Mouse (Mus musculus): ENCODE results near the gene Serpinb8. TPM values are rescaled to one million over a fixed set of nuclear protein-coding genes. Genes with fewer than 3 reads are reported as not detected.
A peak's percentile ranks its signal among the peaks of the same experiment; 100 is the strongest.

The Serpinb8 gene
- total and polyA plus RNA-seq, 2 experiments from 2014 or later: 4.6 TPM

DNA sequence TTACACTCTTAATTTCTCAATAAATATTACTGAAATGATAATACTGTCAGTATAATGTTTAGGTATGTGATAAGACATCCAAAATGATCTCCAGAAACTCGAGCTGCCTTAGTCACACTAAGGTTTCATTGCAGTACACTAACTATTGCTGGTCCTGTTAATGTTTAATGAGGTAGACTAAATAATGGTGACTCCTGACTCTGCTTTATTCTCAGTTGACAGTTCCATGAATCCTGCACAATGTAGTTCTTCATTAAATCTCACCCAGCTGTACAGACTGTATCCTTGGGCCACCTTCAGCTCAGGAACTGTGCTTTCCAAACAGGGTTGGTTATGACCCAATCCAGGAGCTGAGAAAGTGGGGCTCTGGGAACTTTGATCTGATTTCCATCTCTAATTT lies 19.1 kb downstream of the Serpinb8 start:
- Histone ChIP-seq H3K4me1 (ENCODE audit: control insufficient read depth, insufficient read depth) (no peaks in the 10 kb centered on the region), H3K27ac (ENCODE audit: low read depth) (no peak overlapping the region), H3K4me3 (ENCODE audit: low read depth, low read length) (no peak overlapping the region), H3K27me3 (ENCODE audit: control insufficient read depth, insufficient read depth, low read length) (no peaks in the 10 kb centered on the region), H3K9me3 (replicated peaks; ENCODE audit: control insufficient read depth, low read length) (no peaks in the 10 kb centered on the region), H3K36me3 (replicated peaks; ENCODE audit: control insufficient read depth, insufficient read depth, low read length) (no peaks in the 10 kb centered on the region), H3K9ac (replicated peaks; ENCODE audit: low read depth, low read length) (no peak overlapping the region), H3K4me2 (ENCODE audit: low read depth, low read length) (no peak overlapping the region)
- 59% methylated on average over 1 of the region's 1 CpGs for WGBS
- ATAC-seq (ENCODE audit: insufficient read depth, low read depth): no peak
- no peak for DNase-seq (ENCODE audit: low spot score)
- TF ChIP-seq CTCF (IDR thresholded peaks at IDR 0.05; ENCODE audit: low read depth) (no peak), EP300 (IDR thresholded peaks at IDR 0.05; ENCODE audit: low read depth) (no peak)

DNA sequence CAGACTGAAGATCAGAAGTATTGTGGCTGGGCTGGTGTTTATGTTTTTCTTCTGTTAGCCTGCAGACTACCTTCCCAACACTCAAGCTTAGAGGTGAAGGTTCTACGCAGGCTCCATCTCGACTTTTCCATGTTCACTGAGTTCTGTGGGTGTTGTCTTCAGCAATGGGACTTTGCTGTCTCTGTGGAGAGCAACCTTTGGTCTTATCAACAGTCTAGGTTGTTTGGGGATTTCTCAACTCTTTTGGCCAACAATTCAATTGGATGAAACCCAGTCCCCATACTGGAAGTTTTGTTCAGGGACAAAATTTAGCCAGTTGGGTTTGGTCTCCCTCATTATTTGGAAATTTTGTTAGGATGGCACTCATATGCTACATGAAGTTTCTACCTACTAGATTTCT lies 24.3 kb downstream of the Serpinb8 start:
- no peak for DNase-seq (ENCODE audit: low spot score)
- 82% methylated on average over 2 of the region's 2 CpGs for WGBS
- no peak overlapping the region for H3K4me3 ChIP-seq (ENCODE audit: low read depth, low read length)
- no peaks in the 10 kb centered on the region for H3K9me3 ChIP-seq (replicated peaks; ENCODE audit: control insufficient read depth, low read length)
- no peak overlapping the region for H3K9ac ChIP-seq (replicated peaks; ENCODE audit: low read depth, low read length)
- TF ChIP-seq CTCF (IDR thresholded peaks at IDR 0.05; ENCODE audit: low read depth): no peak
- no peak for TF ChIP-seq EP300 (IDR thresholded peaks at IDR 0.05; ENCODE audit: low read depth)
- no peak overlapping the region for H3K4me2 ChIP-seq (ENCODE audit: low read depth, low read length)
- no peaks in the 10 kb centered on the region for H3K36me3 ChIP-seq (replicated peaks; ENCODE audit: control insufficient read depth, insufficient read depth, low read length)
- H3K27me3 ChIP-seq (ENCODE audit: control insufficient read depth, insufficient read depth, low read length): no peaks in the 10 kb centered on the region
- no peak for ATAC-seq (ENCODE audit: insufficient read depth, low read depth)
- H3K27ac ChIP-seq (ENCODE audit: low read depth): no peak overlapping the region
- H3K4me1 ChIP-seq (ENCODE audit: control insufficient read depth, insufficient read depth): no peaks in the 10 kb centered on the region

DNA sequence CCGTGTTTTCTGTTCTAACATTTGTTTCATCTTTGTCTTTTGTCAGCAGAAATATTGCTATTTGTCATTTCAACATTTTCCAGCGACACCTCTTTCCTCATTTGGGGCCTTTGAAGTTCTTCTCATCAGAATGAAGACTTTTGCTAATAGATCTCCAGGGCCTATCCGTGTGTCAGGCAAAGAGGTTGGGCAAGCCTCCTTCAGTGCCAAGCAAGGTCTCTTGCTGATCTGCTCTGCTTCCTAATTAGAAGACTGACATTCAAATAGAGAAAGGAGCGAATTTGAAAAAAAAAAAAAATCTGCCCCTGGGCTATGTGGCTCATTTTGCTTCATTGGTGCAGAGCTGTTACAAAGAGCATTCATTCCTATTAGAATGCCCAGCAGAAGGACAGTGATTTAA lies 32.2 kb downstream of the Serpinb8 start:
- ATAC-seq (ENCODE audit: insufficient read depth, low read depth): no peak
- TF ChIP-seq EP300 (IDR thresholded peaks at IDR 0.05; ENCODE audit: low read depth): no peak
- TF ChIP-seq CTCF (IDR thresholded peaks at IDR 0.05; ENCODE audit: low read depth): no peak
- Histone ChIP-seq H3K4me2 (ENCODE audit: low read depth, low read length) (no peak overlapping the region), H3K9ac (replicated peaks; ENCODE audit: low read depth, low read length) (no peak overlapping the region), H3K36me3 (replicated peaks; ENCODE audit: control insufficient read depth, insufficient read depth, low read length) (no peaks in the 10 kb centered on the region), H3K27me3 (ENCODE audit: control insufficient read depth, insufficient read depth, low read length) (no peaks in the 10 kb centered on the region), H3K4me3 (ENCODE audit: low read depth, low read length) (no peak overlapping the region), H3K4me1 (ENCODE audit: control insufficient read depth, insufficient read depth) (no peaks in the 10 kb centered on the region), H3K27ac (ENCODE audit: low read depth) (no peak overlapping the region), H3K9me3 (replicated peaks; ENCODE audit: control insufficient read depth, low read length) (no peaks in the 10 kb centered on the region)
- WGBS: 49% methylated on average over 4 of the region's 4 CpGs
- DNase-seq (ENCODE audit: low spot score): no peak

DNA sequence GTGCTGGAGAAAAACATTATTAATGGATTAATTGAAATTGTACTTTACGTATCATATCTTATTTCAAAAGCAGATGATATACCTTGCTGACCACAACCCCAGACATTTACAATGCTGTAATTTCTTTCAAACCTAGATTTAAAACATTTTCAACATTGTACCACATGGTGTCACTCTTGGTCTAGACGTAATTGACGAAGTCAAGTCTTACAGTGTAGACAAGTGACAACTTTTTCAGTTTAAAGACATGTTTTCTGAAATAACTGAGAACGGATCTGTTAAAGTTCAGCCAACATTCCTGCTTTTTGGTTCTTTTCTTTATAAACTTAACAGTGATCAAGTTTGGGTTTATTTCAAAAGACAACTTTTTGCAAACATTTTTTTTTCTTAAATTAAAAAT lies 46.1 kb downstream of the Serpinb8 start:
- ATAC-seq (ENCODE audit: insufficient read depth, low read depth) (no peak), DNase-seq (ENCODE audit: low spot score) (peak; percentile 15)

DNA sequence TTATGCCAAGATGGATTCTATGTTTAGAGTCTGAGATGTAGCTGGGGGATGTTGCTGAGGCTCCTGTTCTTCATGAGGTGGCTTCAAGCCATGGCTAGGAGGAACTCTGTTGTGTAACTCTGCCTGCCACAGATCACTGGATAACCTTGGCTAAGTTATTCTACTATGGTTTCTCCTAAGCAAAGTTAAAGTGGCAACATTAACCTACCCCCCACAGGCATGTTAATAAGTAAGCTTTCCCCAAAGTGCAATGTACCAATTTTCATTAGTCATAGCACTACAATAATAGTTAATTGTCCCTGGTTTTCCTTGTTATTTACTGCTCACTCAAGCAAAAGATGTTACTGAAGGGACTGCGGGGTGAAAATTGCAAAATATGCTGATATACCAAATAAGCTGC lies 48.2 kb downstream of the Serpinb8 start:
- ATAC-seq (ENCODE audit: insufficient read depth, low read depth): no peak
- H3K4me3 ChIP-seq (ENCODE audit: low read depth, low read length): no peak overlapping the region
- DNase-seq (ENCODE audit: low spot score): no peak
- H3K4me1 ChIP-seq (ENCODE audit: control insufficient read depth, insufficient read depth): no peaks in the 10 kb centered on the region
- H3K27me3 ChIP-seq (ENCODE audit: control insufficient read depth, insufficient read depth, low read length): no peaks in the 10 kb centered on the region
- WGBS: 98% methylated on average over 1 of the region's 1 CpGs
- no peaks in the 10 kb centered on the region for H3K36me3 ChIP-seq (replicated peaks; ENCODE audit: control insufficient read depth, insufficient read depth, low read length)
- no peaks in the 10 kb centered on the region for H3K9me3 ChIP-seq (replicated peaks; ENCODE audit: control insufficient read depth, low read length)
- no peak for TF ChIP-seq EP300 (IDR thresholded peaks at IDR 0.05; ENCODE audit: low read depth)
- no peak for TF ChIP-seq CTCF (IDR thresholded peaks at IDR 0.05; ENCODE audit: low read depth)
- H3K27ac ChIP-seq (ENCODE audit: low read depth): no peak overlapping the region
- no peak overlapping the region for H3K4me2 ChIP-seq (ENCODE audit: low read depth, low read length)
- H3K9ac ChIP-seq (replicated peaks; ENCODE audit: low read depth, low read length): no peak overlapping the region

More for the DNA sequence above, 46.1 kb downstream of the Serpinb8 start:
- no peaks in the 10 kb centered on the region for H3K4me1 ChIP-seq (ENCODE audit: control insufficient read depth, insufficient read depth)
- TF ChIP-seq EP300 (IDR thresholded peaks at IDR 0.05; ENCODE audit: low read depth) (no peak), CTCF (IDR thresholded peaks at IDR 0.05; ENCODE audit: low read depth) (peak; percentile 65)
- no peak overlapping the region for H3K4me2 ChIP-seq (ENCODE audit: low read depth, low read length)
- no peak overlapping the region for H3K9ac ChIP-seq (replicated peaks; ENCODE audit: low read depth, low read length)
- H3K4me3 ChIP-seq (ENCODE audit: low read depth, low read length): no peak overlapping the region
- H3K9me3 ChIP-seq (replicated peaks; ENCODE audit: control insufficient read depth, low read length): no peaks in the 10 kb centered on the region
- WGBS: 23% methylated on average over 4 of the region's 4 CpGs
- H3K27ac ChIP-seq (ENCODE audit: low read depth): no peak overlapping the region
- no peaks in the 10 kb centered on the region for H3K27me3 ChIP-seq (ENCODE audit: control insufficient read depth, insufficient read depth, low read length)
- H3K36me3 ChIP-seq (replicated peaks; ENCODE audit: control insufficient read depth, insufficient read depth, low read length): no peaks in the 10 kb centered on the region

DNA sequence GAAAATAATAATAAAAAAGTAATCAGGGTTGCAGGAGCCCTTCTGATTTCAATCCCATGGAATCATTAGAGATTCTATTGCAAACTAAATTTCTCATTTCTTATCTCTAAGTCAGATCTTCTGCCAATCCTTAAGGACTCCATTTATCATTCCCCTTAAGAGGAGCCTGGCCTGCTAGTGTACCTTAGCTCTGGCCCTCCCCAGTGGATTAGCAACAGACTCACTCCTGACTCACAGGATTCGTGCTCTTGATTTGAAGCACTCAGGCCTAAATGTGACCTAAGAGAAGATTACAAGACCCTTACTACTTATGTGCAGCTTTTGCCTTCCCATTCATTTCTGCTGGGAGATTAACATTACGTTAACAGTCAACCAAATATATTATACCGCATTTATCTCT lies 48.7 kb downstream of the Serpinb8 start:
- DNase-seq (ENCODE audit: low spot score) (no peak), ATAC-seq (ENCODE audit: insufficient read depth, low read depth) (no peak)
- Histone ChIP-seq H3K27me3 (ENCODE audit: control insufficient read depth, insufficient read depth, low read length) (no peaks in the 10 kb centered on the region), H3K9me3 (replicated peaks; ENCODE audit: control insufficient read depth, low read length) (no peaks in the 10 kb centered on the region), H3K9ac (replicated peaks; ENCODE audit: low read depth, low read length) (no peak overlapping the region), H3K4me3 (ENCODE audit: low read depth, low read length) (no peak overlapping the region), H3K4me2 (ENCODE audit: low read depth, low read length) (no peak overlapping the region), H3K36me3 (replicated peaks; ENCODE audit: control insufficient read depth, insufficient read depth, low read length) (no peaks in the 10 kb centered on the region), H3K27ac (ENCODE audit: low read depth) (no peak overlapping the region), H3K4me1 (ENCODE audit: control insufficient read depth, insufficient read depth) (no peaks in the 10 kb centered on the region)
- 80% methylated on average over 3 of the region's 3 CpGs for WGBS
- TF ChIP-seq CTCF (IDR thresholded peaks at IDR 0.05; ENCODE audit: low read depth) (no peak), EP300 (IDR thresholded peaks at IDR 0.05; ENCODE audit: low read depth) (no peak)

Measured in heart, postnatal 0 days (tissue).